Mouse (Mus musculus): ENCODE results near the gene Gm4952.
"Not testable (repeated sequence)": the region's sequence is repeated elsewhere in the genome, so short reads cannot be mapped to it uniquely, and the experiment has no call there.

Gm4952 gene

DNA sequence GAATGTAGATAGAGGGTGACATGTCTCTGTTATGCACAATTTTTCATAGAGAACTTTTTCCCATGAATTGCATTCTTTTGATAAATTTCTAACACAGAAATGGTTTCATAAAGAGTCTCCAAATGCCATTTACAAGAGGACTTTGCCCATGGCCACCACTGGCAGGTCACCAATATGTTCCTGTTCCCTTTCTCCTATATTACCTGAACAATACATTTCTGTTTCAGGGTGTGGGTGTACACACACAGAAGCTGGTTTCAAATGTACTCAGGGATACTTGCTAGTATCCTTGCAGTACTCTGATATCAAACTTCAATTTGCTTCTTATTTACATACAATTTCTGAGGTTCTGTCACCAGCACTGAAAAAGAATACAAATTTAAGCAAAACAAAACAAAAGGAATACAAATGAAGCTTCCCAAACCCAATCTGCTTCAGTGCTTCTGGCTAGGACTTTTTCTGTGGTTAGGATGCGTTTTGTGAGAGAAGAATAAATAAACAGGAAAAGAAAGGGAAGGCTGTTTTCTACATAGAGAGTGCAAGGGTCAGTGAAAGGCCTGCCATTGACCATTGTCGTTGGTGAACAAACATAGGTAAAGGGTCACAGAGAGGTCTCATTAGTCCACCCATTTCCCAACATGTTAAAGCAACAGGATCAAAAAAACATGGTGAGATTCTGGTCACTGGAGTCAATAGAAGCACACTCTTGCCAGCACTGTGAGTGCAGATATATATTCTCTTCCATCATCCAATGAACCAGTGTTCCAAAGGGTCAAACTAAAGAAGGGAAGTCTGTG, 1.1 kb downstream of the Gm4952 start:
- DNase-seq (ENCODE audit: low spot score) = no peak

- DNase-seq (ENCODE audit: low spot score) = no peak
Observed at GRCm38 (mm10) chr19:12608336-12608735, 8.6 kb downstream of the Gm4952 start.

GRCm38 (mm10) chr19:12613646-12614045, 13.9 kb downstream of the Gm4952 start:
- no peak for DNase-seq (ENCODE audit: low spot score)

GRCm38 (mm10) chr19:12633176-12633575, 33.4 kb downstream of the Gm4952 start, which contains the start of gene Glyat:
Gene Glyat, plus strand, starts transcription at chr19:12633308.
- DNase-seq (ENCODE audit: low spot score) = no peak

DNA sequence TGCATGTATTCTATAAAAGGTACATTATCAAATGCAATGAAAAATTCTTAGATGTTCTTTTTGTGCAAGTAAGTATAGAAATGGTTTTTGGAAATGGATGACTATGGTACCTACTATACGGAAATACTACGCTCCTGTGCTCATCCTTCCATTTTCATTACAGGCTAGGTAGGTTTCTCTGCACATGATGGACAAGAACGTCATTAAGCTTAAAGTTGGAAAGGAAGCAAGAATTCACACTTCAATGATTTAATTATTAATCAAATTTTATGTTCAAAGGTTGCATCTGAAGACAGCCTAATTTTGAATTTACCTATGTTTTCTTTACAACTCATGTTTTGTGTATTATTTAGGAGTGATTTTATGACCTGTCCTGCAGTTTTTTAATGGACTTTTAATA, 34.5 kb downstream of the Gm4952 start:
- DNase-seq (ENCODE audit: low spot score) = no peak

- DNase-seq (ENCODE audit: low spot score) = no peak
Observed at GRCm38 (mm10) chr19:12634963-12635362, 35.2 kb downstream of the Gm4952 start.

- DNase-seq (ENCODE audit: low spot score) = no peak
Observed at GRCm38 (mm10) chr19:12636863-12637262, 37.1 kb downstream of the Gm4952 start.

DNA sequence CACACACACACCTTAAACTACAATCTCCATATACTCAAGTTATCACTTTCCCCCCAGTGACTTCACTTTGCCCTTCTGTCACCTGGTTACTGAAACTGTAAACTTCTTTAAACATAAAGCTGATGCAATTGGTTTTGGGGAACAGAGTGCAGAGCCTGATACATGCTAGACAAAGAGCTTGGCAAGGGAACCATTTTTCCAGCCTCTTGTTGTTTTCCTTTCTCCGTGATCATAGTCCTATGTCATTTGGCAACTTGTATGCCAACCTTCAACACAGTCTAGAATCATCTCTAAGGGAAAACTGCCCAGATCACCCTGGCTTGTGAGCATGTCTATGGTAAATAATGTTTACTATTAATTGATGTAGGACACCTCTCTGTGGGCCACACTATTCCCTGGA, 38.3 kb downstream of the Gm4952 start:
- DNase-seq (ENCODE audit: low spot score) = no peak

DNA sequence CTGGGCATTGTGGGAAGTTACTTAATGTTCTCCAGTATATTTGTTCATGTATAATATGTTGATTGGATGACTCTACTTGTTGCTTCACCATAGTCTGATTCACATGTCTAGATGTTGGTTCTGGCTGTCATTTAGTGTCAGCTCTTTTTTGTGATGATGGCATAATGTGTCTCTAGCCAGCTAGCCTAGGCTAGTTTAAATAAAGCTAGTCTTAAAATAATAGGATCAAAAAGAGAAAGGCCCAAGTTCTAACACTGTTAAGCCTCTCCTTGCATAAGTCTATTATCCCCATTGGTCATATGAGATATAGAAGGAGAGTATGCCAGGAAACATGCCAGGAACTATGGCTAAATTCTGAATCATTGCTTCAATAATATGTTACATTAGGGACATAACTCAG, 49.7 kb downstream of the Gm4952 start:
- no peak for DNase-seq (ENCODE audit: low spot score)

GRCm38 (mm10) chr19:12666156-12666555, 66.4 kb downstream of the Gm4952 start:
- no peak for DNase-seq (ENCODE audit: low spot score)

GRCm38 (mm10) chr19:12668601-12669000, 68.8 kb downstream of the Gm4952 start:
- not testable (repeated sequence) for DNase-seq (ENCODE audit: low spot score)

DNA sequence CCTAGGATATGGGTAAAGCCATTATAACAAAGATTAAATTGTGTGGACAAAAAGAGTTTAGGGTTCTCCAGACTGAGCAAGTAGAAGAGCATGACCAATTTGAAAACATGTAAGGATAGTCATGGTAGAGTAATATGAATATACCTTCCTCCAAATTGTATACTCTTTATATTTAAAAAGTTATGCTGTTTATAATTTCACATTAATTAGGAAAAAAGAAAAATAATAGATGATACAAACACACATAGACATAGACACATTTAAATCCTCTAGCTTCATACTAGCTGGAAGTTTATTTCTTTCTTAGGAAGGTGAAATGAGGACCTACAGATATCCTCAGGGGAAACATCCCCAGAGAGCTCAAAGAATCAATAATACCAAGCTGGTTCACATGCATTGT, 70.4 kb downstream of the Gm4952 start, which contains the start of gene Olfr1442:
TSS of gene Olfr1442 (plus strand) at position 301 of the 400 bp plus-strand sequence.
- DNase-seq (ENCODE audit: low spot score) = no peak

GRCm38 (mm10) chr19:12671051-12671450, 71.3 kb downstream of the Gm4952 start:
- DNase-seq (ENCODE audit: low spot score) = no peak

DNA sequence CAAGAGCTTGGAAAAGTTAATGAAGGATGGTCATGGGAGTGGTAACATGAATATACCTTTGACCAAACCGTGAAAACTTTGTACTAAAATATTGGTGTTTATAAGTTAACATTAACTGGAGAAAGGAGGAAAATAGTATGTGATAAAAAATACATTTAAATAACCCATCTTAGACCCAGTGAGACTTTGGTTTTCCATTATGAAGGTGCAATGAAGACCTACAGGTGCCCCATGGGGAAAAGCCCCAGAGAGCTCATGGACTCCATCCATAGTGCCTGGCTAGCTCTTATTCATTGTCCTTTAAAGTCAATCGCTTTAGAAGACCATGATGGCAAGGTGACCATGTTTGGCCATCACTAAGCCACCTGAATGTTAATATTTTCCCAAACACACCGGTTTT, 78.0 kb downstream of the Gm4952 start, which contains the start of gene Olfr1443:
TSS of gene Olfr1443 (plus strand) at position 301 of the 400 bp plus-strand sequence.
- DNase-seq (ENCODE audit: low spot score) = no peak
